Mouse (Mus musculus) kidney, postnatal 14 days (tissue): ENCODE results near the gene Dhtkd1.
"Not testable (repeated sequence)": the region's sequence is repeated elsewhere in the genome, so short reads cannot be mapped to it uniquely, and the experiment has no call there.

ENCODE experiments used
- DNase-seq: peaks from one replicate; pipeline ENCODE4 v3.0.0; 2022; ENCODE audit warnings: mixed read lengths

Dhtkd1 gene

DNA sequence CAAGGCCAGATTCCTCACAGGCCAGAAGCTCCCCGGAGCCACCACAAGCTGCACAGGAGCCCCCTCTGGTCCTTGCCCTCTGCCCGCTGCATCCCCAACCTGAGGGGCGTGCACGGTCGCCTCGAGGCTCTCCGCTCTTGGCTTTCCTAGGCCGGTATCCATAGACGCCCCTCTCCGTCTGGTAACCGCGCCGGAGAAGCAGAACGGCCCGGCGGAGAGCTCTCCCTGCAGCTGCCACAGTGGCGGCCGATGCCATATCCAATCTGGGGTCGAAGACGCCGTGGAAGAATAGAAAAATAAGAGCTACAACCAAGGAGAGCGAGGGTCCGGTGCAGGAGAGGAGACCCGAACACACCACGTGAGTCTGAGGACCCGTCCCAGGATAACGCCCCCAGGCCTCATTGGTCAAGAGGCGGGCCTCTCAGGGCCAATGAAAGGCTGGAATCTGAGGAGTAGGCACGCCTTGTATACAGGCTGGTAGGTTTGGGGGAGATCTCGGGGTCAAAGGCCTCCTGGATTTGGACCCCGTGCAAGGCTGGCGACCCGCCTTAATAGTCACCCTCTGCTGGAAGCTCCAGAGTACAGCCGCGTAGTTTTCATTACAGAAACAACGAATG, at the start of gene Dhtkd1:
Gene Dhtkd1 (minus strand): TSS at position 377 of the 617 bp plus-strand sequence.
- peak; percentile 86 for DNase-seq

DNA sequence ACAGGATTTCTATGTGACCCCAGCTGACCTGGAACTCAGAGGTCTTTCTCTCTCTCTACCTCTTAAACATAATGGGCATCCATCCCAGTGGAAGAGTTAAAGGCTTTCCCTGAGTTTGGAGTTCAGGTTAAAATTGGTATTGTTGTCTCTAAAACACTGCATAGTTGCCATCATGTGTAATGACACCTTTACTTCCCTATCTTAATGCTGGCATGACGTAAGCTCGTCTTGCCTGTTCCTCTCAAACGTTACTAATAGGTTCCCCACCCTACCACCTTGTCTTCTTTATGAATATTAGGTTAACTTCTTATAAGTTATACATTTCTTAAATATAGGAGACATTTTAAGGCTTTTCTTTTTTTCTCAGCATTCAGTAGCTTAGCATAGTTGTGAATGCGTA, 34.9 kb upstream of the Dhtkd1 start:
- DNase-seq, result no peak

GRCm38 (mm10) chr2:5970629-5971028, 28.0 kb upstream of the Dhtkd1 start:
- not testable (repeated sequence) for DNase-seq

DNA sequence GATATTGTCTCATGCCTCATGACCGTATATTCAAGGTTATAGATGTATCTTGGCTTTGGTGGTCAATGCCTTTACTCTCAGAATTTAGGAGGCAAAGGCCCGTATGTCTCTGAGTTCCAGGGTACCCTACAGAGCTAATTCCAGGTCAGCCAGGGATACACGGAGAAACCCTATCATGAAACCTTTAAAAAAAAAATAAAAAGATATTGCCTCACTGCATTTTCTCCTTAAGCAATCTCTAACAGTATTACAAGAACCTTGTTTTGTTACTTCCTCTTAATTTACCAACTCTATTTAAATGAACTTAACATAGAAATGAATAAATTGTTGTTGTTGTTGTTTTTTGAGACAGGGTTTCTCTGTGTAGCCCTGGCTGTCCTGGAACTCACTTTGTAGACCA, 23.4 kb upstream of the Dhtkd1 start:
- no peak for DNase-seq

GRCm38 (mm10) chr2:5963729-5964128, 21.1 kb upstream of the Dhtkd1 start:
- not testable (repeated sequence) for DNase-seq

DNA sequence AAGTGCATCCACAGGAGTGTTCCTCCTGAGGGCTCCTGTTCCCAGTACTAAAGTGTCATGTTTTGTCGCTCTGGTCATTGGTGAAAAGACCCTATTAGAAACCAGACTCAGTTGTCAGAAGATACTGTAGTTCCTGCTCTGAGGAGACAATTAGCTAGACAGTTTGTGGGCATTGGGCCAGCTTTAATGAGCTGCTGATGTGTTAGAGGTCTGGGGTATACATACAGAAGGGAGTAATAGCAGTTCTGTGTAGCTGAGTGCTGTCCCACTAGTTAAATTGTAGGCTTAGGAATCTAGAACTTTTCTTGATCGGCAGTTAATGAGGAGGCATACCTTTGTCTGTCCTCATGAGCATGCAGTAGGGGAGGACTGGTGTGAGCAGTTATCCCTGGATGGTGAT, 19.7 kb upstream of the Dhtkd1 start:
- no peak for DNase-seq

DNA sequence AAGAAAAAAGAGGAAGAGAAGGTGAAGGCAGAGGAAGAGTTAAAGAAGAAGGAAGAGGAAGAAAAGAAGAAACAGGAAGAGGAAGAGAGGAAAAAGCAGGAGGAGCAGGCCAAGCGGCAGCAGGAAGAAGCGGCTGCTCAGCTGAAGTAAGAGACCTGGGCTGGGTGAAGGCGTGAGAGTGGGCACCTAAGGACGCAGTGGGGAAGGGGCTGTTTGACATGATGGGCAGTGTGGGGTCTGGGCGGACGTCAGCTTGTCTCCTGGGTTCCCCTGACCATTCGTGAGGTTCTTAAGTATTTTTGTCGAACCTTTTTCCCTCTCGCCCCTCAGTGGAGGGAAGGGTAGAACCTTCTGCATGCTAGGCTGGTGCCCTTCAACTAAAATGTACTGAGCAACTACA, 15.1 kb upstream of the Dhtkd1 start:
- DNase-seq, result no peak

DNA sequence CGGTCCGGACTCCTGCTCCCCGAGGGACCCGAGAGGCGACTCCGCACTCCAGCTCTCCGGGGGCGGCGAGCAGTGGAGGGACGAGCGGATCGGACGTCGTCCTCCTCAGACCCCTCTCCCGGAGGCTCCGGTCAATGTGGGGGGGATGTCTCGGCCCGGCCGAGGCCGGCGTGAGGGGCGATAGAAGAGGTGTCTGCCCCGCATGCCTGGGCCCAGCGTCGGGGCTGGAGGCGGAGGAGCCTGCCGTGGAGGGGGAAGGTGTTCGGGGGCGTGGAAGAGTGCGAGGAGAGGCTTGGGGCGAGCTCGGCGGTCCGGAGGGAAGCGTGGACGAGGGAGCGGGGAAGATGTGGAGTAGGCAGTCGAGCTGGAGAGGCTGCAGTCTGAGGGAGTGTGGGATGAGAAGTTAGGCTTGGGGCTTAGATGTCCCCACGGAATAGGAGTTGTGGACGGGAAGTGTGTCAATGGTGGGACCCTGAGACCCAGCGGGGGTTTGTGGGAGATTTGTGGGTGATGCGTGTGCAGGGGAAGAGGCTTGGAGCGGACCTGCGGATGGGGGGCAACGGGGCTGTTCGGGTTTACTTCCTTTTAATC, 9.1 kb upstream of the Dhtkd1 start:
- DNase-seq, result no peak

DNA sequence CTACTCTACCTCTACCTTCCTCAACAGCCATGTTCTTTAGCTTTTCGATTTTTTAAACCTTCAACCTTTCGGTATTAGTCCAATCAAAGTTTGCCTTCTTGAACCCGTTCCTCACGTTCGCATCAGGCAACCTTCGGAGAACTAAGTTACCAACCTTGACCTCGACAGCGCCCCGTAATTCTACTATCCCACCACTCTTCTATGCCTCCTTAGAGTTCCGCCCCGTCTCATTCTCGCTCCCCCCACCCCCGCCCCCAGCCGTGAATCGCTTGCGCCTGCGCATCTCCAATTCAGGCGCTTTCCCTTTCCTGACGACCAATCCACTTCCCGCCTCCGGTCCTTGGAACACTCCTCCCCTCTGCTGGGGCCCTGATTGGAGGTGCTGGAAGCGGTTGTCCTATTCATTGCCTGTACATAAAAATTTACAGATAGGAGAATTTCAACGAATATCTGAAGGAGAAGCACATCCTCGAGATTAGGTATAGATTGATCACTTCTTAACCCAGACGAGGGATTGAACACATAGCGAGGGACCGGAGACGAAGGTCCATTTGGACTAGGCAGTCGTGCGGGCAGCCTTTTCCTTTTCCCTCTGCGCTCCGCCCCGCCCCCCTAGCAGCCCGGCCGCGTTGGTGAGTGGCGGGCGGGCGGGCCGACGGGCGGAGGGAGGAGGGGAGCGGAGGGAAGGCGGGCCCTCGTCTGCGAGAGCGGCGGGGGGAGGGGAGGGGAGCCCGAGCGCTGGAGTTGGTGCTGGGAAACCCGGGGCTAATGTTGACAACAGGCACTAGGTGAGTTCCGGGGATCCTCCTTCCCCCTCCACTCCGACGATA, 8.4 kb upstream of the Dhtkd1 start, which contains the start of gene Upf2:
Gene Upf2 (plus strand): TSS at position 704 of the 830 bp plus-strand sequence.
- DNase-seq, result peak; percentile 96

DNA sequence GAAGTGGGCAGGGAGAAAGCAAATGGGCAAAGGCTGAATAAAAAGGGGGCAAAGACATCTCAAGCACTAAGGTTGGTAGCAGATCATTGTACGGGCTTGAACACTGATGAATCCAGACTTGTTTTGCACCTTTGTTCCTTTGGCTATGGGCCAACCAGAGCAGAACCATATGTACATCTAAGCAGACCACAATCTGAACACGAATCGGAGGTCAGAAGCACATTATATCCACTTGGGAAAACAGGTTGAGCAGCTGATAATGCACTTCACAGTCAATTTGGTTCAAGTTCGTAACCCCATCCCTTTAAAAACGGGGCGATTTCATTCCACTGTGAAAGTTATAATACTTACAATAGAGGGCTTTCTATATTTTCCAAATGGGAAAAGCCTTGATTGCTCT, 7.7 kb upstream of the Dhtkd1 start:
- peak; percentile 60 for DNase-seq

GRCm38 (mm10) chr2:5949821-5950220, 7.2 kb upstream of the Dhtkd1 start:
- not testable (repeated sequence) for DNase-seq

DNA sequence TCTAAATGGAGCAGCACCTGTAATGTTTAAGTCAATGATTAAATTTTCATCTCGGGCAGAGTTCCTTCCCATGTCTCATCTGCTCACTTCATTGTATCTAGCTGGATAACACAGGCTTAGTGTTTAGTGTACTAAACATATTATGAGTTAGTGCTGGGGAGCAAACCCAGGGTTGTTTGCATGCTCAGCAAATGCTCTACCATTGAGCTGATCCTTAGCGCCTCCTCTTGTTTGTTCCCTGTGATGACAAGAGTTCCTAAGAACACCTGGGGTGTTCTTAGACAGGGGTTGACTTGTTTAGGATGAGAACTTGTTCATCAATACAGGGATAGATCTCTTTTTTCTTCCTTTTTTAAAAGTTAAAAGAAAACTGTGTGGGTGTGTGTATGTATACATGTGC, 6.4 kb upstream of the Dhtkd1 start:
- DNase-seq, result no peak

DNA sequence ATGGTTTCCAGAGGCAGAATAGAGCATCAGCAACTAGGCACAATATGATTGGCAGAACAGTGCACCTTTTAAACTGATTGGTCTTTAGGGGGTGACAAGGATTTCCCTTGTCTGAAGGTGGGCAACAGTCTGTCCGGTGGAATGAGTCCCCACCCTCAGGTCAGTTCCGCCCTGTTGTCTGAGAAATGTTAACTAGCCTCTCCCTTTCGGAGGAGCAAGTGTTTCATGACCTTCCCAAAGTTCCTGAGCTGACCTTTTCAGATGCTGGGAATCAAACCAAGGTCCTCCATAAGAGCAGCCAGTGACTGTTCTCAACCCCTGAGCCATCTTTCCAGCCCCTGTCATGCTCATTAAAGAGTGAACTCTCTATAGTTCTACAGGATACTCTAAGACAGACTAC, 4.3 kb upstream of the Dhtkd1 start:
- no peak for DNase-seq

- no peak for DNase-seq
These were observed 3.0 kb upstream of the Dhtkd1 start for GRCm38 (mm10) chr2:5945629-5946028.

DNA sequence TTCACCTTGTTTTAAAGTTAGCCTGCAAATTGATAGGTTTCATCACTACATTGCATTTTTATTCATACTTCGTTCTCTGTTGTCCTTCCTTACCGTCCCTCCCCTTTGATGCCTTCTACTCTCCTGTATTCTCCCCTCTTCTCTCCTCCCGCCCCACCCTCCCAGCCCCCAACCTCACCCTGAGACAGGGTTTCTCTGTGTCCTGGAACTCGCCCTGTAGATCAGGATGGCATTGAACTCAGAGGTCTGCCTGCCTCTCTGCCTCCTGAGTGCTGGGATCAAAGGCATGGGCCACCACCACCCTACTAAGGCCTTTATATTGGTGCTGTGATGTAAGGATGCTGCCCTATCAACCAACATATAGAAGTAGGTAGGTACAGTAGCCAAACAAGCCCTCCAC, 479 bp upstream of the Dhtkd1 start:
- no peak for DNase-seq

- DNase-seq, result no peak
These were observed 654 bp downstream of the Dhtkd1 start for GRCm38 (mm10) chr2:5941861-5942415.

GRCm38 (mm10) chr2:5940936-5941335, 1.7 kb downstream of the Dhtkd1 start:
- no peak for DNase-seq

DNA sequence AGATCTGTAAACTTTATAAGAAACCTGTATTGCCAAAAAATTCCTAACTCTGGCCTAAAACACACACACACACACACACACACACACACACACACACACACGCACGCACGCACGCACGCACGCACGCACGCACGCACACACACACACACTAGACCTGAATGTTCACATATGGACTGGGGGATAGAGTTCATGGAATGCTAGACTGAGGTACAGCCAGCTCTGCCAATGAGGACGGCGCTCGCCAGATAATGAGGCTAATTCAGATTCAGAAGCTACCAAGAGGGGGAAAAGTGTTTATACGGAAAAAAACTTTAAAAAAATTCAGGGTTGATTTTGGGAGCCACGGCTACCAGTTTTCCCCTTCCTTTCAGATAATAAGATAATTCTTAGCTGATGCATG, 2.7 kb downstream of the Dhtkd1 start:
- DNase-seq, result no peak

- no peak for DNase-seq
These were observed 3.3 kb downstream of the Dhtkd1 start for GRCm38 (mm10) chr2:5939319-5939718.

- no peak for DNase-seq
These were observed 6.0 kb downstream of the Dhtkd1 start for GRCm38 (mm10) chr2:5936550-5936949.

GRCm38 (mm10) chr2:5936068-5936467, 6.5 kb downstream of the Dhtkd1 start:
- DNase-seq, result no peak

DNA sequence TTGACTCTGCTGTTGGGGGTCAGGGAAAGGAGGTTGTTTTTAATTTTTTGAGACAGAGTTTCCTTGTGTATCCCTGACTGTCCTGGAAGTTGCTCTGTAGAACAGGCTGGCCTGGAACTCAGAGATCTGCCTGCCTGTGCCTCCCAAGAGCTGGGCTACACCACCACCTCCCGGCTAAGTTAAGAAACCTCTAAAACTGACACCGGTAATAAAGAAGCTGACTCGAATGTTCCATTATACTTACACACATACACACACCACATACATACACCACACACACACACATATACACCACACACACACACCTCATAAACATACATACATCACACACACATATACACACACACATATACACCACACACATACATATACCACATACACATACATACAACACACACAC, 7.7 kb downstream of the Dhtkd1 start:
- DNase-seq, result no peak

- DNase-seq, result no peak
These were observed 10.7 kb downstream of the Dhtkd1 start for GRCm38 (mm10) chr2:5931938-5932337.
